Mouse (Mus musculus): ENCODE measurements around the gene Nkap.
"Not testable (repeated sequence)": the region's sequence is repeated elsewhere in the genome, so short reads cannot be mapped to it uniquely, and the experiment has no call there.

The Nkap gene

DNA sequence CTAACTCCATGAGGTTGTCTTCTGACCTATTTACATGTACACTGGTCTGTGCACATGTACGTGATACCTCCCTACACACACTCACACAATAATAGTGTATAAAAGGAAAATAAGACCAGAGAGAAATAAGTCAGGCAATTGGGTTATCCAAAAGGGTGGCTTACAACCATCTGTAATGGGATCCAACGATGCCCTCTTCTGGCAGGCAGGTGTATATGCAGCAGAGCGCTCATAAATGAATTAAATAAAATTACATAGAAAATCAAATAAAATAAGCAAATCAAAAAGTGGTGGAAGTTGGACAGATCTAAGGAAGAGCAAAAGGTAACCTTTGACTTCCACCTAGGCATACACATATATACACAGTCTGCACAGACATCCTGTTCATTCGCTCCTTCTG is 31.2 kb downstream of the Nkap start:
- in situ Hi-C loops (cut with MboI, MseI): no loop called here

DNA sequence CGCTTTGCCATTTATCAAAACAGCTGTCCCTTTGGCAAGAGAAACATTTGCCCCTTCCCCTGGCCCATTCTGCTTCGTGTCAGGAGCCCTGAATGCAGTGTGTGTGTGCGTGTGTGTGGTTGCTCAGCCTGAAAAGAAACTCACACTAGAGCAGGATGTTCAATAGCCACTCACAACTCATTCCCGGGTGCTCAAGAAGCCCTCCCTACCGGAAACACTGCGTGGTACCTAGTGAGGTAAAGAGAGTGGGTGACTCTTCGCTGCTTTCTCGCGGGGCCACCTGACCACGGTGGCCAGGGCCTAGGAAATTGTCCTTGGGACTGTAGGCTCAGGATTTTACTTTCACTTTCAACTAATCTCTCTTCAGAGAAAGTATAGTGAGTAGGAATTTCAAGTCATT is 34.6 kb downstream of the Nkap start:
- in situ Hi-C loops (cut with MboI, MseI): no loop called here

DNA sequence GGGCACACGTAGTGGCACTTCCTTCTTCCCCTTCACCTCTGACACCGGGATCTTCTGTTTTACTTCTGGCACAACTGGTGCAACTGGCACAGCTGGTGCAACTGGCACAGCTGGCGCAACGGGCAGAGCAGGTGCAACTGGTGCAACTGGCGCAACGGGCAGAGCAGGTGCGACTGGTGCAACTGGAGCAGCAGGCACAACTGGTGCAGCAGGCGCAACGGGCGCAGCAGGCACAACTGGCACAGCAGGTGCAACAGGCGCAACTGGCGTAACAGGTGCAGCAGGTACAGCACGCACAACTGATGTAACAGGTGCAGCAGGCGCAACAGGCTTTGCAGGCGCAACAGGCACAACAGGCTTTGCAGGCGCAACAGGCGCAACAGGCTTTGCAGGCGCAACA is 36.5 kb downstream of the Nkap start:
- in situ Hi-C loops (cut with MboI, MseI): no loop called here

DNA sequence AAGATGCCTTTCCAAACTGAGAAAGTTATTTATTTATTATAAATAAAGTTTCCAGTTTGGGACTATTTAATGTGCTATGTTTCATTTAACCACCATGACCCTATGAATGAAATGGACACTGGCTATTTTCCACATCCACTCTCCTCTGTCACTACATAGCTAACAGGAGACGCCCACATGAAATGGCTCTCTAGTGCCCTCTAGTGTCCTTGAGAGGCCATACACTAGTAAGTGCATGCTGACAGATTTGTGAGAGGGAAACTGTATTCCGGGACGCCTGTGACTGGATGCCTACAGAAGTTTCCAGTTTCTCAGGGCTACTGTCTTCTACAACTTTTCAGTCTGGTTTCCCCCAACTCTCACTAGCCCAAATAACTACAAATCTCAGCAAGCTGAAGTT is 40.5 kb downstream of the Nkap start:
- in situ Hi-C loops (cut with MboI, MseI): no loop called here

DNA sequence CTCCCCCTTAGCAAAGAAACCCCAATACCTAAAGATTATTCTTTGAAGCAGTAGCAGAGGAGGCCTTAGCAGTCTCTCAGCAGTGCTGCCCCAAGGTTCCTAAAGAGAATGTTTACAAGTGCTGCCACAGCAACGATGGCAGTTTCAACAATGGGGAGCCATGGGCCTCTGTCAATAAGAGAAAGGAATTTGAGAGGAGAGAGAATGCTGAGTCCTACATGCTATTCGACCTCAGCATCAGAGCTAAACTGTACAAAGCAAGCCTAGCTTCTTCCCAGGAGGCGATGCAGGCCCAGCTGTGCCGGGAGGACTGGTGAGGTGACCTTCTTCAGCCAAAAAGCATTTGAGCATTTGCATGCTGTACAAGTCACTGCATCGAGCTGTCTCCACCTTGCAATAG is 42.1 kb downstream of the Nkap start, which contains the start of gene Akap14:
Gene Akap14, minus strand, starts transcription at position 101 of the 400 bp plus-strand sequence.
- in situ Hi-C loops (cut with MboI, MseI): no loop called here

DNA sequence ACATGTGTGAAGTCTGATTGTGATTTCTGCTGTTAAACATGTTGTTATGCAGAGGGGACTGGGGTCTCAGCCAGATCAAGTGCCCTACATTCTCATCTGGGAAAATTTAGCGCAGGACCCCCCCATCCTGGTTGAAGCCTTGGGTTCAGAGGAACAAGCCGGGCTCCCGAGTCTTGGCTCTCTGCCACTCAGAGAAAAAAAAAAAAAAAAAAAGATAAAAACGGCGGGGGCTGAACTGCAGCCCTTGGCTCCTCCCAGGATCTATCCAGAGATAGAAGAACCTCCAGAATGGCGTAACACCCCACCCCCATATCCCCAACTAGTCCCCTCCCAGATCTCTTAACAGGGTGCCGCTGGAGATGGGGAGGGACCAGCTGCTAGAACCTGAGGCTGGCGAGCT is 57.8 kb downstream of the Nkap start:
- in situ Hi-C loops (cut with MboI, MseI): not testable (repeated sequence)

DNA sequence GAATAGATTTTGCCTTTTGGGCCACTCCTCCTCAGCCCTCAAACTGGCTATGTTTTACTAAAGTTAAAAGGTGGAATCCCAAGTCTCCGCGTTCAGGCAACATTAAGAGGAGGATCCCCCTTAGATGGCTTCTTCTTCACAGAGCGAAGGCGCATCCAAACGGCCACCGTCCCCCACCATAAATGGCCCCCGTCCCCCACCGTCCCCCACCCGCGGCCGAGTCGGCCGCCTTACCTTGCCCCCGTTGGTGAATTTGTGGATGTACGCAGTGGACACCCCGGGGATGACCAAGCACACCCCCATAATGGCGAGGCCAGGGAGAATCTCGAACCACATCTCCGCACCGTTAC is 64.1 kb downstream of the Nkap start:
- in situ Hi-C loops (cut with MboI, MseI): no loop called here

DNA sequence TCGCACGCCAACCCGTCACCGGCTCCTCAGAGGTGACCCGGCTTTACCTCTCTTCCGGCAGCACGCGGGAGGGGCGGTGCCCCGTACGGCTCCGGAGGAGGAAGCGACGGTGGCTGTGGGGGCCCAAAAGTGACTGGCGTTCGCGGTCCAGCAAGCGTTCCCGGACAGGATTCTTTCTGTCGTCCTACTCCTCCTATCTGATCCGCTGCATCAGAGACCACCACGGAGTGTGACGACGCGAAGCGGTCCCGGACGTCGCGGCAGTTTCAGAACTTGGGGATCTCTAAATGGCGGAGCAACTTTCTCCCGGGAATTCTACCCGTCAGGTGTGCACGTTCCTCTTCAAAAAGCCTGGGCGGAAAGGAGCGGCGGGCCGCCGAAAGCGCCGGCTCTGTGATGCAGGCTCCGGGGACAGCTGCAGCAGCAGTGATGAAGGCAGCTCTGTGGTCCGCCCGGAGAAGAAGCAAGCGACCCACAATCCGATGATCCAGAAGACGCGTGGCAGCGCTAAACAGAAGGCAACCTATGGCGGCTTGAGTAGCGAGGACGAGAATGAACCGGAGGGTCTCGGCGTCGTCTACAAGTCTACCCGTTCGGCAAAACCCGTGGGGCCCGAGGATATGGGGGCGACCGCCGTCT is 64.6 kb downstream of the Nkap start, which contains the start of the genes Ndufa1 and Rnf113a1:
Gene Ndufa1, minus strand, starts transcription at position 59 of the 639 bp plus-strand sequence.
Gene Rnf113a1, plus strand, starts transcription at position 141 of the 639 bp plus-strand sequence.
- in situ Hi-C loops (cut with MboI, MseI): no loop called here

DNA sequence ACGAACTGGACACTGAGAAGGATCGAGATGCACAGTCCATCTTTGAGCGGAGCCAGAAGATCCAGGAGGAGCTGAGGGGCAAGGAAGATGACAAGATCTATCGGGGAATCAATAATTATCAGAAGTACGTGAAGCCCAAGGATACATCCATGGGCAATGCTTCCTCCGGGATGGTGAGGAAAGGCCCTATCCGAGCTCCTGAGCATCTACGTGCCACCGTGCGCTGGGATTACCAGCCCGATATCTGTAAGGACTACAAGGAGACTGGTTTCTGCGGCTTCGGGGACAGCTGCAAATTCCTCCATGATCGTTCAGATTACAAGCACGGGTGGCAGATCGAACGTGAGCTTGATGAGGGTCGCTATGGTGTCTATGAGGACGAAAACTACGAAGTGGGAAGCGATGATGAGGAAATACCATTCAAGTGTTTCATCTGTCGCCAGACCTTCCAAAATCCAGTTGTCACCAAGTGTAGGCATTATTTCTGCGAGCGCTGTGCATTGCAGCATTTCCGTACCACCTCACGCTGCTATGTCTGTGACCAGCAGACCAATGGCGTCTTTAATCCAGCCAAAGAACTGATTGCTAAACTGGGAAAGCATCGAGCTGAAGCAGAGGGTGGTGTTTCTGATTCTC is 65.3 kb downstream of the Nkap start:
- in situ Hi-C loops (cut with MboI, MseI): no loop called here

DNA sequence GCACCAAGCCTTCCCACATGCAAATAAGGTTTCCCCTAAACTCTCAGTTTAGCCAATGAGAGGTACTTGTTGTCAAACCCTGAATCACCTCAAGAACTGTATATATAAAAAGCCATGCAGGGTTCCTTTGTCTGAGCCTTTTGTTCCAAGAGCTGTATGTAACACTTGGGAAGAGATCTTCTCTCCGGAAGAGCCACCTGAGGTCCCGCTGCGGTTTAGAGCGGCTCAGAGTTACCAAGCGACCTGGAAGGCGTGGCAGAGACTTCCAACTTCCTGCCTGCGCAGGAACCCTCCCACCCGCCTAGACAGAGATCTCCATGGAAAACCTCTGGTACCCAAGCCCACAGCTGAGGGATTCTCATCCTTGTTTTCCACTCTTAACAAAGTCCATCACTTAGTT is 72.1 kb downstream of the Nkap start:
- in situ Hi-C loops (cut with MboI, MseI): no loop called here
